Mouse (Mus musculus) pancreas, adult 10 weeks (tissue): Measurements from ENCODE around the gene Ap2a1. TPM values are rescaled to one million over a fixed set of nuclear protein-coding genes. Genes with fewer than 3 reads are reported as not detected.

Experiments used
- polyA plus RNA-seq: library from polyadenylated mRNA; stranded (reverse); fragments of 350-450 nt; fragmentation: Illumina TruSeq; extraction: RNeasy Lipid Tissue Mini Kit (QIAGEN cat#74804); gene quantifications from one replicate; pipeline ENCODE4 v1.2.3, GENCODE M21; 2015; ENCODE audit warnings: low read depth, low replicate concordance; ENCODE audit not compliant: insufficient read depth

Gene Ap2a1
- 13.8 TPM for polyA plus RNA-seq

GRCm38 (mm10) chr7:44929204-44930151 lies at the start of gene Ap2a1:
Gene Ap2a1 (minus strand): TSS chr7:44929496.

DNA sequence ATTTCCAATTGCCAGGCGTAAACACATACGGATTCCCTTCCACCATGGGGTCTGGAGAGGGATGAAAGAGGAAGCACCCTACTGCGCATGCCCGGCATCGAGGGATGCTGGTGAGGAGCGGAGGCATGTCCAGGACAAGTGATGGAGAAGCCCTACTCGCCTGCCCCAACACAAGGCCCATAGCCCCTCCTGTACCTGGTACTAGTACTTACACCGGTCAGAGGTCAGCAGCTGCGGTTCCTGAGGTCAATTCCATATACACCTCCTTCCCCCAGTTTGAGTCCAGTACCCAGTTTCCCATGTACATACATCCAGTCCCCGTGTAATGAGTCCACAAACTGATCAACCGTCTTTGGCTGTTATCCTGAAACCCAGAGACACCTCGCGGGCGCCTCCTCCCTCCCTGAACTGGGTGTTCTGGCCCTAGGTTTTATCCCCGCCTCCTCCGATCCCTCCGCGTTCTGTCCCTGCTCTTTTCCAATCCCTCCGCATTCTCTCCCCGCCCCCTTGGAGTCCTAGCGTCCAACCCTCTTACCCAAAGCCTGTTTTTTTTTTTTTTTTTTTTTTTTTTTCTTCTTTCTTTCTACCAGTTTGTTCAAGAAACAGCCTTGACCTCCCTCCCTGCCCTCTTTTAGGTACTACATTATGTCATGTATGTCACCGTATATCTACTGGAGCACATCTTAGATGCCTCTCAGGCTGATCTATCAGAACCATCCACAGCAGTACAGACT lies 45.3 kb upstream of the Ap2a1 start, which contains the start of gene Cpt1c:
Gene Cpt1c (minus strand): TSS at position 469 of the 734 bp plus-strand sequence.

DNA sequence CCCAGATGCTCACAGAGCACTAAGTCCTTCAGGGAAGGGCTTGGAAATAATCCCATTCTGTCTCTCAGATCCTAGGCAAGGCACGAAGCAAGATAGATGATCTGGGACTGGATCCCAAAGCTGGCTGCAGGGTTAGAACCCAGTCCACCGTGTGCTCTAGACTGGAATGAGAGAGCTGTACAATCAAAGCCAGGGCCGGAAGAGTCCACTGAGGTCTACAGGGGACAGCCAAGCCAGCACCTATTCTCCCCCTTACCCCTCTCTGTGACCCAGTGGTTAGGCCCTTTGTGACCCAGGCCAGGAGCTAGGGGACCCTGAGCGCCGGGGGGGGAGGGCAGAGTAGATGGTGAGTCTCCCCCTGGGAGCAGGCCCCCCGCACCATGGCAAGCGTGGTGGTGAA lies 13.6 kb upstream of the Ap2a1 start, which contains the start of gene Tsks:
Gene Tsks (plus strand): TSS at position 301 of the 400 bp plus-strand sequence.

DNA sequence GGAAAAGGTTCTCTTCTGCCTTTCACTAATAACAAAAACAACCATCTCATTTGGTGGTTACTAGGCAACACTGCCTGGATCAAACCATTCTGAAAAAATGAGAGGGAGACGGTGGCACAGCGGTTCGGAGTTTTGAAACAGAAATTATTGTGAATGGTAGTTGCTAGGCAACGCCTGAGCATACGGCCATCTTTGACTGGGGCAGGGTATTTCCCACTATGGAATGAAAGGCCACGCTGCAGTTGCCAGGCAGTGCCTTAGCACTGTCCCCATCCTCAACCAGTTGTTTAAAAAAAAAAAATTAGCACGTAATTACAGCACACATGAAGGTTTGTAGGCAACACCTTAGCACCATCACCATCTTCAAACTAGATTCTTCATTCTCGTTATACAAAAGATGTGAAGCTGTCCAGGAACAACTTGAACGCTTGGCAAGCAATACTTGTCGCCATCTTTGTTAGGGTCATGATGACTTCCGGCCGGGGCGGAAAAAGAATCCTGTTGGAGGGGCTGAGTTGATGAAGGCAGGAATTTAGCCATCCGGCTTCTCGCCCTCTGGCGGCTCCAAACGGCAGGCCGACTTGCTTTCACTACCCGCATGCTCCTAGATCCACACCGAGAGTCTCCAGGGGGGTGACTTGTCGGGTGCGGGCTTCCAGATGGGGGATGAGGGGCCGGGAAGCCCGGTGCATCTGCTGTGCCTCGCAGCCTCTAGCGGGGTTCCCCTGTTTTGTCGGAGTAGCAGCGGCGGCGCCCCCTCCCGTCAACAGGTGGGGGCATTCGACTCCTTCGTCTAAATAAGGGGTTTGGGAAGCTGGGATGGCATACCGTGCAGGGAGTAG lies 33.5 kb downstream of the Ap2a1 start, which contains the start of gene Fuz:
Gene Fuz (plus strand): TSS at position 487 of the 842 bp plus-strand sequence.

GRCm38 (mm10) chr7:44892276-44892921 lies 36.9 kb downstream of the Ap2a1 start, which contains the start of gene Med25:
Gene Med25 (minus strand): TSS chr7:44892712.

GRCm38 (mm10) chr7:44869697-44870528 lies 59.4 kb downstream of the Ap2a1 start, which contains the start of gene Ptov1:
Gene Ptov1 (minus strand): TSS chr7:44869788.

GRCm38 (mm10) chr7:44857042-44857552 lies 72.2 kb downstream of the Ap2a1 start, which contains the start of gene Pnkp:
Gene Pnkp (plus strand): TSS chr7:44857139.

Other genes starting within 250 kb of the Ap2a1 start
- gene Izumo2, start 220.8 kb downstream of the Ap2a1 start, polyA plus RNA-seq = not detected
- gene Vrk3, start 181.1 kb downstream of the Ap2a1 start, polyA plus RNA-seq = 4.8 TPM
- 0.28 TPM for gene Zfp473, start 178.4 kb downstream of the Ap2a1 start, polyA plus RNA-seq
- gene Nup62, start 113.4 kb downstream of the Ap2a1 start, polyA plus RNA-seq = 5.4 TPM
- not detected for gene Il4i1, start 113.1 kb downstream of the Ap2a1 start, polyA plus RNA-seq
- 44.5 TPM for gene Atf5, start 112.8 kb downstream of the Ap2a1 start, polyA plus RNA-seq
- gene Akt1s1, start 80.5 kb downstream of the Ap2a1 start, polyA plus RNA-seq = 13.5 TPM
- gene Tbc1d17, start 80.4 kb downstream of the Ap2a1 start, polyA plus RNA-seq = 19.6 TPM
- gene Pnkp, start 72.4 kb downstream of the Ap2a1 start, polyA plus RNA-seq = 11.9 TPM
- 49.5 TPM for gene Ptov1, start 59.7 kb downstream of the Ap2a1 start, polyA plus RNA-seq
- 20.6 TPM for gene Med25, start 36.8 kb downstream of the Ap2a1 start, polyA plus RNA-seq
- gene Fuz, start 33.4 kb downstream of the Ap2a1 start, polyA plus RNA-seq = 9.6 TPM
- gene Tsks, start 13.7 kb upstream of the Ap2a1 start, polyA plus RNA-seq = not detected
- gene Cpt1c, start 45.4 kb upstream of the Ap2a1 start, polyA plus RNA-seq = 3.9 TPM
- 31.9 TPM for gene Prmt1, start 57.1 kb upstream of the Ap2a1 start, polyA plus RNA-seq
- 70.4 TPM for gene Irf3, start 68.2 kb upstream of the Ap2a1 start, polyA plus RNA-seq
- 2.8 TPM for gene Bcl2l12, start 69.2 kb upstream of the Ap2a1 start, polyA plus RNA-seq
- 17.4 TPM for gene Scaf1, start 86.9 kb upstream of the Ap2a1 start, polyA plus RNA-seq
- gene Rras, start 88.5 kb upstream of the Ap2a1 start, polyA plus RNA-seq = 29.2 TPM
- gene Prr12, start 123.4 kb upstream of the Ap2a1 start, polyA plus RNA-seq = 5.3 TPM
- 12.8 TPM for gene Nosip, start 132.9 kb upstream of the Ap2a1 start, polyA plus RNA-seq
- 13.8 TPM for gene Prrg2, start 133.2 kb upstream of the Ap2a1 start, polyA plus RNA-seq
- 25.7 TPM for gene Rcn3, start 162.7 kb upstream of the Ap2a1 start, polyA plus RNA-seq
- 25.4 TPM for gene Fcgrt, start 174.4 kb upstream of the Ap2a1 start, polyA plus RNA-seq
- 500 TPM for gene Rps11, start 194.9 kb upstream of the Ap2a1 start, polyA plus RNA-seq
- 1,110 TPM for gene Rpl13a, start 199.3 kb upstream of the Ap2a1 start, polyA plus RNA-seq
- gene Gm45713, start 206.7 kb upstream of the Ap2a1 start, polyA plus RNA-seq = 0.61 TPM
- 14.1 TPM for gene Flt3l, start 206.9 kb upstream of the Ap2a1 start, polyA plus RNA-seq
- gene Pih1d1, start 224.8 kb upstream of the Ap2a1 start, polyA plus RNA-seq = 8.8 TPM
- 9.4 TPM for gene Aldh16a1, start 225.1 kb upstream of the Ap2a1 start, polyA plus RNA-seq
- not detected for gene Slc17a7, start 234.5 kb upstream of the Ap2a1 start, polyA plus RNA-seq